Mouse (Mus musculus): Measurements from ENCODE around the gene Hmgb2.
"Not testable (repeated sequence)": the region's sequence is repeated elsewhere in the genome, so short reads cannot be mapped to it uniquely, and the experiment has no call there.

Gene Hmgb2

GRCm38 (mm10) chr8:57512141-57513056 lies 692 bp downstream of the Hmgb2 start:
- peak; percentile 49 for DNase-seq

GRCm38 (mm10) chr8:57513178-57513661 lies 1.5 kb downstream of the Hmgb2 start:
- DNase-seq, result not testable (repeated sequence)

- DNase-seq, result not testable (repeated sequence)
Observed at GRCm38 (mm10) chr8:57516685-57517084, 5.0 kb downstream of the Hmgb2 start.

- DNase-seq, result no peak
Observed at GRCm38 (mm10) chr8:57517723-57518122, 6.0 kb downstream of the Hmgb2 start.

GRCm38 (mm10) chr8:57520186-57520786 lies 8.6 kb downstream of the Hmgb2 start:
- no peak for DNase-seq

- no peak for DNase-seq
Observed at GRCm38 (mm10) chr8:57528036-57528435, 16.3 kb downstream of the Hmgb2 start.

GRCm38 (mm10) chr8:57530238-57530637 lies 18.5 kb downstream of the Hmgb2 start:
- DNase-seq, result no peak

GRCm38 (mm10) chr8:57530666-57531349 lies 19.1 kb downstream of the Hmgb2 start:
- peak; percentile 81 for DNase-seq

GRCm38 (mm10) chr8:57532223-57532622 lies 20.5 kb downstream of the Hmgb2 start:
- peak; percentile 30 for DNase-seq

- DNase-seq, result no peak
Observed at GRCm38 (mm10) chr8:57533106-57533505, 21.4 kb downstream of the Hmgb2 start.

GRCm38 (mm10) chr8:57534495-57534894 lies 22.8 kb downstream of the Hmgb2 start:
- DNase-seq, result no peak

- no peak for DNase-seq
Observed at GRCm38 (mm10) chr8:57536167-57536566, 24.5 kb downstream of the Hmgb2 start.

GRCm38 (mm10) chr8:57538601-57539000 lies 26.9 kb downstream of the Hmgb2 start:
- no peak for DNase-seq

- DNase-seq, result peak; percentile 87
Observed at GRCm38 (mm10) chr8:57540110-57540838, 28.6 kb downstream of the Hmgb2 start.

GRCm38 (mm10) chr8:57540951-57541350 lies 29.2 kb downstream of the Hmgb2 start:
- DNase-seq, result no peak

GRCm38 (mm10) chr8:57541405-57541804 lies 29.7 kb downstream of the Hmgb2 start:
- no peak for DNase-seq

GRCm38 (mm10) chr8:57546401-57546800 lies 34.7 kb downstream of the Hmgb2 start:
- no peak for DNase-seq

GRCm38 (mm10) chr8:57546834-57547233 lies 35.1 kb downstream of the Hmgb2 start:
- no peak for DNase-seq

- no peak for DNase-seq
Observed at GRCm38 (mm10) chr8:57547581-57547980, 35.9 kb downstream of the Hmgb2 start.

- no peak for DNase-seq
Observed at GRCm38 (mm10) chr8:57552102-57553032, 40.7 kb downstream of the Hmgb2 start.

- no peak for DNase-seq
Observed at GRCm38 (mm10) chr8:57560926-57561325, 49.2 kb downstream of the Hmgb2 start.

- no peak for DNase-seq
Observed at GRCm38 (mm10) chr8:57562741-57563140, 51.0 kb downstream of the Hmgb2 start.

Data from right cerebral cortex, postnatal 4 days (tissue).